Mouse (Mus musculus) kidney, postnatal 4 days (tissue): Measurements from ENCODE around the gene Obp2a.
"Not testable (repeated sequence)": the region's sequence is repeated elsewhere in the genome, so short reads cannot be mapped to it uniquely, and the experiment has no call there.

Experiments
- DNase-seq, 2 experiments: peaks; one replicate each; pipeline ENCODE4 v3.0.0; 2021; ENCODE audit warnings: mixed read lengths in 2 of 2

Gene Obp2a

DNA sequence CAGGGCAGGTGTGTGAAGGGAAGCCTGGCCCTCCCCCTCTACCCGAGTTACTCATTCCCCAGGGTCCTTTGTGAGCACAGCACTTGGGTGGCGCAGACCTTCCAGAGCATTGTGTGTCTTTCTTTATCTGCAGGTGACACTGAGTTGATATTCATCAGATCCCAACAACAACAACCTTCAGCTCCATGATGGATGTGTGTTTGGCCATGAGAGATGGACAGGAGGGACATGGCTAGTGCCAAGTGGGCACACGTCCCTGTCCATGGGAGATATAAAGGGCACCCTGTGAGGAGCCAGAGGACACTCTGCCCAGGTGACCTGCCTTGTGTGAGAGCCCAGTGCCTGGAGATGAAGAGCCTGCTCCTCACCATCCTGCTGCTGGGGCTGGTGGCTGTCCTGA is at the start of gene Obp2a:
Gene Obp2a, plus strand, starts transcription at position 301 of the 400 bp plus-strand sequence.
- DNase-seq: not testable (repeated sequence)

- DNase-seq: no peak
These were observed 46.9 kb upstream of the Obp2a start, which contains the start of gene Lcn8 for GRCm38 (mm10) chr2:25652902-25653301. TSS of gene Lcn8 (plus strand) at chr2:25653120.

DNA sequence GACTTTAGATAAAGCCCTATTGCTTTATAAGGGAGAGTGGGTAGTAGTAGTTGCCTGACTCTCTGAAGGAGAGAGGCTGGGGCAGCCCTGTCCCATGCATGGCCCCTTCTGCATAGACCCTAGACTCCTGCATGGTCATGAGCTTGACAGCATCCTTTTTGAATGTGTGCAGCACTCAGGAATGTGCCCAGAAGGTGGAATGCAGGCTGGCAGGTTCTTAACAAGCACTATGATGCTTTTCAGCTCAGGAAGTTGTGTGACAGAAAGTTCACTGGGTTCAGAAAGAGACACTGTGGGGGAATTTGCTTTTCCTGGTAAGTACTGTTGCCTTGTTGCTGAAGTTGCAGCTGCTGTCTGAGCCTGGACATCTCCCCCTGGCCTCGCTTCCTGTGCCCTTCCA is 45.3 kb upstream of the Obp2a start:
- DNase-seq: no peak

DNA sequence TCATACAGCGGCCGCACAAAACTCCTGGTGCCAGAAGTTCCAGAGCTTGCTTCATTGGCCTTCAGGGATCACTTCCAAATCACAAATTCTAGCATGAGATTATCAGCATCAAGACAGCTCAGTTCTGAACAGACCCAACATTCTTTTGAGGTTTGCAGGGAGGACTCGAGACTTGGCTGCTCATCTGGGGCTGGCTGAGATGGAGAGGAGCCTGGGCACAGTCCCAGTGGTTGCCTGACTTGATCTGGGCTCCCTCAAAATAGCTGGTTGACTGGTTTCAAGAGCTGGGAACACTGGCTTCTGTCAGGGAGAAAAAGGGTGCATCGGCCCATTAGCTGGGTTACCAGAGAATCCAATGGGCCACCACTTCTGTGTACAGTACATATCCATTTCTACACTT is 43.2 kb upstream of the Obp2a start:
- no peak for DNase-seq

DNA sequence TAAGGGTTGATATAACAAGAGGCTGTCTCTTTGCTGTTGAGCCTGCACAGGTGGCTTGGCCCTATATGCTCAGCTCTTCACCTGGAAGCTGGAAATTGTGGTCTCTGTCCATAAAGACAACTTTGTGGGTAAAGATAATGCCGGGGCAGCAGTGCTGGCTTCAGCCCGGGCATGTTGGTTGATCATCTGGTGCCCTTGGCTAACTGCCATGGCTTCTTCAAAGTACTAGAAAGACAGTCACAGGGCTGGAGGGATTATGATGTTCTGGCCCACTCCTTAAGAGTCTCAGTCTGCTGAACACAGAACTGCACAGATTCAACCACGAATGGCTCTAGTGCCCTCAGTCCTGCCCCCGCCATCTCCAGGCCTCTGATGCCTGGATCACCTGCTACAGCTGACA is 42.6 kb upstream of the Obp2a start:
- DNase-seq: no peak

DNA sequence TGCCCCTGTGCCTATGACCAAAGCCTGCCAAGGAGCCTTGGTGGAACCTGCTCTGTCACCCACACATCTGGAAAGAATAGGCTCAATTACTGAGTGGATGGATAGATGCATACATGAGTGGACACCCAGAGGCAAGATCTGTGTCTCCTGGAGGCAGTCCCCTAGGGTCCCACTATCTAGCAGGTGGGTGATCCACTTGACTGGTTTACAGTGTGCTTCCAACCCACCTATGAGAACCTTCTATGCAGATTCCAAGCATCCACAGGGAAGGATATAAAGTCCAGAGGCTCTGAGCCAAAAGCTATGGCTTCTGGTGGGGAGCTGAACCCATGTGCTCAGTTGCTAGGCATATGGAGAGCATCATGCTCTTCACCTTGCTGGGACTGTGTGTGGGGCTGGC is 42.2 kb upstream of the Obp2a start, which contains the start of gene Lcn5:
Gene Lcn5, plus strand, starts transcription at position 301 of the 400 bp plus-strand sequence.
- no peak for DNase-seq

DNA sequence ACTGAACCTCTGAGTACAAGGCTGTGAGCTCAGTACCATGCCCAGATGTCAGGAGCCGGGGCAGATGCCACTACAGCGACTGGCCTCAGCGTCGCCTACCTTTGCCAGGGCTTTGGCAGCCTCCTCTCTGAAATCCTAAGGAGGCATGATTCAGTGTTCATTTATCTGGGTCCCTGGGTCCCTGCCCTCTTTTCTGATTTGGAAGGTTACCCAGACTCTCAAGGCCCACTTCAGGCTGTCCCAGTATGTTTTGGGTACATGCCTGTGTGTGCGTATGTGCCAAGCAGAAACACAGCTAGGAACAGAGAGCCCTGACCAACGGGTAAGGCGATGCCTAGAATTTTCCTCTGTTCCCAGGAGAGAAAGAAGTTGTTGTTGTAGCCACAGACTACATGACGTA is 39.6 kb upstream of the Obp2a start:
- no peak for DNase-seq

DNA sequence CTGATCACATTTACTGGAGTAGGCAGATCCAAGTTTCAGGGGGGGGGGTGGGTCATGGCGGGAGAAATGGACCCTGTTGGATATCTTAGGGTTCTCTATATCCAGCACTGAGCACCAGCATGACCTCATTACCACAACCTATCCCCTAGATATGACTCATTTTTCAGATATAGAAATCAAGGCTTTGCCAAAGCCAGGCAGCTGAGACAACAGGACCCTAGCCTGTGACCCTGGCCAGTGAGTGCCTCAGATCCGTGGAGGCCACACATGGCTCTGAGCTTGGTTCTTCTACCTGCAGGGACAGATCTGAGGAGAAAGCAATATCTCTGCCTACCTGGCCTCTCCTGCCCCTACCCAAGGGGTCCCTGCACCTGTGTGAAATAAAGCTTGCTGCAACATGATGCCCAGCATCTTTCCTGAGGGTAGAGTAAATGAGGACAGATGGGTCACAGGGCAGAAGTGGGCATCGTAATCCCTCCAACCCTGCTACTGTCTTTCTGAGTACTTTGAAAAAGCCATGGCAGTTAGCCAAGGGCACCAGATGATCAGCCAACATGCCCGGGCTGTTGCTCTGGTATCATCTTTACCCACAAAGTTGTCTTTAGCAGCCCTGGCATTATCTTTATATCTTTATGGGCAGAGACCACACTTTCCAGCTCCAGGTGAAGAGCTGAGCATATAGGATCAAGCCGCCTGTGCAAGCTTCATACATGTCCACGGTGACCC is 38.4 kb upstream of the Obp2a start:
- DNase-seq: no peak

DNA sequence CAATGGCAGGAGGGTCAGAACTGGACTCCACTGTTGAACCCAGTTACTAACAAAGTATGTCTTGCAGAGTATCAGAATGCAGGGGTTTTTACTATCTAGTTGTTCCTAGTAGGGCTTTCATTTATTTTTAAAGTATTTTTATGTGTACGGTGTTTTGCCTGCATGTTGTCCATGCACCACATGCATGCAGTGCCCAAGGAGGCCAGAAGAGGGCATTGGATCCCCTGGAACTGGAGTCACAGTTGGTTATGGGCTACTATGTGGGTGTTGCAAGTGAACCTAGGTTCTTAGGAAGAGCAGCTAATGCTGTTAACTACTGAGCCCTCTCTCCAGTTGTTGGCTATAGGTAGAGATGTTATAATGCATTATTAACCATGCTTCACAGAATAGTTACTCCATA is 36.3 kb upstream of the Obp2a start:
- peak; percentile 77 to 79 for DNase-seq

DNA sequence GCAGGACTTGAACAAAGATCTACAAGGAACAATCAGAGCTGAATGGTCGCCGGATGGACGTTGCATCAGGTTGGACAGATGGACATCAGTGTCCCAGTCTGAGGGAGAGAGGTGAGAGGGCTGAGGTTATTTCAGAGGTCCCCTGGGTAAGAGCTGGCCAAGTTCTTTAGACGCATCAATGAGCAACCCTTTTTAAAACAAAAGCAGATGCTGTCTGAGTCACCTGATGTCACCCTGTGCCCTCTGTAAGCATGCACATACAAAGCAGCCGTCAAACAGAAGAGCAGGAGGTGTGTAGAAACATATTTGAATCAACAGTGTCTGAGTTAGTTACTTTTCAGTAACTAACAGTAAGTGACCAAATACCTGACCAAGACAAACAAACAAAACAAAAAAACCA is 35.7 kb upstream of the Obp2a start:
- DNase-seq: no peak

DNA sequence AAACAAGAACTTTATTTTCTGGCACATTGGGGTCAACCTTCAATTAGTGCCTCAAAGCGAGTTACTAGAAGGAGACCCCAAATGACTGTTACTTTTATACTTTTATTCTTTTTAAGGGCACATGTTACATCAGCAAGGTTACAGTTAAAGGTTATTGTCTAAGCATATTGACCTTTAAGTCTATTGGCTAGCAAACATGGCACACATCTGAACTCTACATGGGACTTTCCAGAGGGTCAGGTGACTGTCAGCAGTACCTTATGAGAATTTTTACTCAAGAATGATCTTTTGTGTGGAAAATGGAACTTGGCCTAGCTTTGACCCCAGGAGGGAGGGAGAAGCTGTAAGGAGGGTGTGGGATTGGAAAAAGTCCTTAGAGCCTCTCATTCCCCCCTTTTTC is 33.3 kb upstream of the Obp2a start:
- no peak for DNase-seq

- no peak for DNase-seq
These were observed 23.4 kb upstream of the Obp2a start, which contains the start of gene Lcn6 for GRCm38 (mm10) chr2:25676486-25676885. TSS of gene Lcn6 (plus strand) at chr2:25676786.

- no peak for DNase-seq
These were observed 20.3 kb upstream of the Obp2a start for GRCm38 (mm10) chr2:25679559-25679958.

DNA sequence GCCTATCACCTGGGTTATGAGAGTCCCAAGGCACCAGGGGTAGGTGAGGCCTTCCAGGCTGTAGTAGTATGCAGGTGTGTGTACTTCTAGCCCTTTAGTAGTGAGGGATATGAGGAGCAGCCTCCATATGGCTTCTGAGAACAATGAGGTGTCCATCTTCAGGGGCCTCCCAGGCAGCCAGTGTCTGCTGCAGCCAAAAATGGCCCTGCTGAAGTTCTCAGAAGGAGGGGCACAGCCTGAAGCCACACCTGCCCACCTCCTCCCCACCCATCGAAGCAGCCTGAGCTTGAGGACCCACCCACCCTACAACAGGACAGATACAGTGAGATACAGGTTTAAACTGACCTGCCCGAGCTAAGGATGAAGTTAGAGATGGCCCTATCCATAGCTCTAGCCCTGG is 17.4 kb upstream of the Obp2a start, which contains the start of gene Lcn10:
Gene Lcn10, plus strand, starts transcription at position 301 of the 400 bp plus-strand sequence.
- DNase-seq: no peak

DNA sequence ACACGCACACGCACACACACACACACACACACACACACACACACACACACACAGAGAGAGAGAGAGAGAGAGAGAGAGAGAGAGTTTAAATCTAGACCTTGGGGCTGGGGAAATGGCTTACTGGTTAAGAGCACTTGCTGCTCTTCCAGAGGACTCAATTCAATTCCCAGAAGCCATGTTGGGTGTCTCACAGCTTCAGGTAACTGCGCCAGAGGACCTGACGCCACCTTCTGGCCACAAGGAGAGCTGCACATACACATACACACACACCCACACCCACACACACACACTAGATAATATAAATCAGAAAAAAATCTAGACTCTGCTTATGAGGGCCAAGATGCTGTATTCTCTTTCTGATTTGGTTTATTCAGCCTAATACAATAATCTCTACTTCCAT is 12.9 kb upstream of the Obp2a start:
- no peak for DNase-seq

GRCm38 (mm10) chr2:25694605-25695004 is 5.2 kb upstream of the Obp2a start:
- DNase-seq: peak; percentile 78 to 80

- no peak for DNase-seq
These were observed 2.9 kb upstream of the Obp2a start for GRCm38 (mm10) chr2:25696951-25697350.

GRCm38 (mm10) chr2:25698696-25699095 is 1.1 kb upstream of the Obp2a start:
- DNase-seq: no peak

DNA sequence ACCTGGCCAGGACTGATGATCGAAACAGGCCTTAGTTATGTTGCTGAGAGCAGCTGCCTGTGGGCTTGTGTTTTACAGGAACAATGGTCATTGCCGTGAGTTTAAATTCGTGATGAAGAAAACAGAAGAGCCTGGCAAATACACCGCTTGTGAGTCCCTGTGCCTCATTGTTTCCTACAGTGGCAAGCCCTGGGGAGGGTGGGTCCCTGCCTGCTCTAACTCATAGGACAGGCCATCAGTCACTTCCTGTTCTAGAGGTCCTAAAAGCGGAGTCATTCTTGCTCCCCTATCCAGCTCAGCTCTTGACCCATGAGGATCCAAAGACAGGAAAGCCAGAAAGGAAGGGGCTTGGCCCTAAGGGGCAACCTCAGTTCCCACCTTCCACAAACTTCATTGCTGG is 1.2 kb downstream of the Obp2a start:
- DNase-seq: no peak

- no peak for DNase-seq
These were observed 3.9 kb downstream of the Obp2a start for GRCm38 (mm10) chr2:25703706-25704105.

DNA sequence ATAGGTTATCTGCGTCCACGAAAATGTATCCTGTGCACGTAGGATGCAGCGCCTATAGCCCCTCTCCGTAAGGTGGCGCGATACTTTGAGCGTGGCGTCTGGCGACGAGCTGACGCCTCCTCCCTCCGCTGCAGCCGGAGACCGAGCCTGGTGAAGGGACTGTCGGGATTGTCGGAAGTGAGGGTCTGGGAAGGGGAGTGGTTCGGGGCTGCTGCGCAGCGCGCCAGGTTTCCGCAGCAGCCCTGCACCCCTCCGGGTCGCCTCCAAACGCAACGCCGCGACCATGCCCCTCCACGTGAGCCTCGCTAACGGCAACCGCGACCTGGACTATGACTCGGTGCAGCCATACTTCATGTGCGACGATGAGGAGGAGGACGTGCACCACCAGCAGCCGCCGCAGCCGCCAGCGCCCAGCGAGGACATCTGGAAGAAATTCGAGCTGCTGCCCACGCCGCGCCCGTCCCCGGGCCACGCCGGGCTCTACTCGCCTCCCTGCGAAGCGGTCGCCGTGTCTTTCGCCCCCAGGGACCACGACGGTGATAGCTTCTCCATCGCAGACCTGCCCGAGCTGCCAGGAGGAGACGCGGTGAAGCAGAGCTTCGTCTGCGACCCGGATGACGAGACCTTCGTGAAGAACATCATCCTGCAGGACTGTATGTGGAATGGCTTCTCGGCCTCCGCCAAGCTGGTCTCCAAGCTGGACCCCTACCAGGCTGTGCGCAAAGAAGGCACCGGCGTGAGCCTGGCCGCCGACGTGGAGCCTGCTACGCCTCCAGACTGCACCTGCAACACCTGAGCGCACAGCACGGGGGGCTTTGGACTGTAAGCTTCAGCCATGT is 7.0 kb downstream of the Obp2a start, which contains the start of gene Bmyc:
Gene Bmyc, plus strand, starts transcription at position 97 of the 839 bp plus-strand sequence.
- DNase-seq: peak; percentile 83 to 89

DNA sequence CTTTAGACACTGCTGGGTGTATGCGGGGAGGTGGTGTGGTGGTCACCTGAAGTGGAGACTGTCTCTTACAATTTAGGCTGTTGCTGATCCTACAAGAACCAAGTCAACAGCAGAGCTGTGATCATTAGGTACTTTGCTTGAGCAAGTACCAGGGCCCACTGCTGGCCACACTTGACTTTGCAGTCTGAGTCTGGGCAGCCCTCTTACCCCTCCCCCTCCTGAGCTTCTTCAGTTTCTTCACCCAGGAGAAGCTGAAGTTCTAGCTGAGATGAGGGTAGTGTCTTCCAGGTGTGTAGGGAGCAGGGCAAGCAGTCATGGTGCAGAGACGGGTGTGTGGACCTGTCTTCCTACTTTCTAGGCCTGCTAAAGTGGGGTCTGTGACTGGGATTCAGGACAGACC is 8.3 kb downstream of the Obp2a start:
- peak; percentile 51 to 75 for DNase-seq

DNA sequence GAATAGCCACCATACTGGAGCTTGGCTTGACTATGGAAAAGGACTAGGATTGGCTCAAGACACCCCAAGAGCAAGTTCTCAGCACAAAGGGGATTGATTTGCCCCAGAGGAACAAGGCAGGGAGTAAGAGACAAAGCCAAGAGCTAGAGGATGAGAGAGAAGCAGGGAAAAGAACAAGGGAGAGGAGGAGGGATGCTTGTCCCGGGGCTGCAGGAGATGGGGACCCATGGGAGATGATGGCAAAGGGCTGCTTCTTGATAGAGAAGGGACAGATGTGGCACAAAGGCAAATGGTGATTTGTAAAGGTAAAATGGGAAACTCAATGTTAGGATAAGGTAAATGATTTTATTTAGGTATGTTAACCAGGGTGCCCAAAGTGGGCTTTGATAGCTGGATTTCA is 9.2 kb downstream of the Obp2a start:
- not testable (repeated sequence) for DNase-seq

DNA sequence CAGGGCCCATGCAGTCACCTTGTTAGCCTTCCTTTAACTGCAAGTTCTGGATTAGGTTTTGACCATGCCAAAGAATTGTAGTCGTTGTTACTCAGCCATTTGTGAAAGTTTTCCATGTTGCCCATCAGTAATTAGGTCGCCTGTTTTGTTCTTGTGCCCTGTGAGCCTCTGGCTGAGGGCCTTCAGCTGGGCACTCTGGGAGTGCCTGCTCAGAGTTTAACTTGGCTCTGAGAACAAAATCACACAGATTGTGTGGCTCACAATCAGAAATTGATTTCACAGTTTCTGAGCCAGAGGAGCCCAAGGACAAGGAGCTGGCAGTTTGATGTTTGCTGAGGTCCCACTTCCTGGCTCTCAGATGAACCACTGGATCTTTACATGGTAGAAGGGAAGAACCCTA is 9.9 kb downstream of the Obp2a start:
- DNase-seq: not testable (repeated sequence)
